Mouse (Mus musculus) layer of hippocampus, adult 2 months (tissue): Measurements from ENCODE around the gene Pafah1b1. TPM values are rescaled to one million over a fixed set of nuclear protein-coding genes. Genes with fewer than 3 reads are reported as not detected.

ENCODE experiments used
- DNase-seq, 2 experiments: peaks; one replicate each; pipeline ENCODE4 v3.0.0; 2022; ENCODE audit warnings: low spot score in 2 of 2
- H3K27ac ChIP-seq: fragments of 200-600 bp; 2 replicates; pipeline ENCODE4 v1.8.1; 2022
- H3K4me3 ChIP-seq: fragments of 200-600 bp; 2 replicates; pipeline ENCODE4 v1.8.1; 2022; ENCODE audit warnings: mild to moderate bottlenecking
- CTCF ChIP-seq: fragments of 200-600 bp; conservative IDR thresholded peaks from 2 replicates; pipeline ENCODE4 v1.8.1; 2022; ENCODE audit warnings: antibody characterized with exemption, mild to moderate bottlenecking, moderate library complexity
- long read RNA-seq, 2 experiments: library from polyadenylated mRNA; stranded (forward); transcript quantifications; one replicate each; pipeline ENCODE4 v2.0.0; 2021; ENCODE audit warnings: borderline mapping rate in 2 of 2
- total RNA-seq, 2 experiments: library from RNA; stranded (reverse); gene quantifications; 2 replicates each; pipeline ENCODE4 v1.2.3; 2021

Gene Pafah1b1
- 100 to 1,000 TPM; 360 to 384 TPM for total RNA-seq
- long read RNA-seq, experiment 1, full-length matches to known transcripts = 43 of 68 reads
- long read RNA-seq, experiment 1, partial matches to known transcripts = 3 of 68 reads
- long read RNA-seq, experiment 1, other reads (novel, unspliced or antisense) = 22 of 68 reads
- long read RNA-seq, experiment 2, full-length matches to known transcripts = 53 of 77 reads
- long read RNA-seq, experiment 2, partial matches to known transcripts = 5 of 77 reads
- long read RNA-seq, experiment 2, other reads (novel, unspliced or antisense) = 19 of 77 reads

- Histone ChIP-seq H3K4me3 (peak within 1 kb of the TSS; percentile 80), H3K27ac (peak within 1 kb of the TSS; percentile 100)
- peak; percentile 61 for TF ChIP-seq CTCF
- peak; percentile 95 to 96 for DNase-seq
Measured at GRCm38 (mm10) chr11:74724235-74724791, at the start of gene Pafah1b1. TSS of gene Pafah1b1 (minus strand) at chr11:74724670.

DNA sequence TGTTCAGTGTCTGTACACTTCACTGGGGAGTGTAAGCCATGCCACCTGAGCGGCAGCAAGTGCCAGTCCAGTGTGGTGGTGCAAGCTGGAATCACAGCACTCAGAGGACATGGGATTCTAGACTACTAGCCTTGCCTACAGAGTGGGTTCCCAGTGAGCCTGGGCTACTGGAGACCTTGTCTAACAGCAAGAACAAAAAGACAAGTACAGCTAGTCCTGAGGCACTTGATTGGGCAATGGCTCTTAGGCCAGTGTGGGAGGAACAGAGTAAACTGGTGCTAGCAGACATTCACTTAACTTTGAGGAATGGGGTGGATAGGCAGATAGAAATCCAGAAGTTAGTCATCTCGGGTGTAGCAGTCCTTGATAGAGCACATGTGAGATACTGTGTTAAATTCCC, 47.9 kb upstream of the Pafah1b1 start:
- Histone ChIP-seq H3K27ac (no peak overlapping the region), H3K4me3 (no peak overlapping the region)
- no peak for DNase-seq
- TF ChIP-seq CTCF = no peak

- no peak for TF ChIP-seq CTCF
- DNase-seq = no peak
- no peak overlapping the region for H3K27ac ChIP-seq
- peak overlapping the region; percentile 99 for H3K4me3 ChIP-seq
Measured at GRCm38 (mm10) chr11:74771650-74772049, 47.2 kb upstream of the Pafah1b1 start.

GRCm38 (mm10) chr11:74771234-74771633, 46.8 kb upstream of the Pafah1b1 start:
- TF ChIP-seq CTCF = no peak
- peak overlapping the region; percentile 99 for H3K4me3 ChIP-seq
- DNase-seq = no peak
- H3K27ac ChIP-seq = peak overlapping the region; percentile 89

DNA sequence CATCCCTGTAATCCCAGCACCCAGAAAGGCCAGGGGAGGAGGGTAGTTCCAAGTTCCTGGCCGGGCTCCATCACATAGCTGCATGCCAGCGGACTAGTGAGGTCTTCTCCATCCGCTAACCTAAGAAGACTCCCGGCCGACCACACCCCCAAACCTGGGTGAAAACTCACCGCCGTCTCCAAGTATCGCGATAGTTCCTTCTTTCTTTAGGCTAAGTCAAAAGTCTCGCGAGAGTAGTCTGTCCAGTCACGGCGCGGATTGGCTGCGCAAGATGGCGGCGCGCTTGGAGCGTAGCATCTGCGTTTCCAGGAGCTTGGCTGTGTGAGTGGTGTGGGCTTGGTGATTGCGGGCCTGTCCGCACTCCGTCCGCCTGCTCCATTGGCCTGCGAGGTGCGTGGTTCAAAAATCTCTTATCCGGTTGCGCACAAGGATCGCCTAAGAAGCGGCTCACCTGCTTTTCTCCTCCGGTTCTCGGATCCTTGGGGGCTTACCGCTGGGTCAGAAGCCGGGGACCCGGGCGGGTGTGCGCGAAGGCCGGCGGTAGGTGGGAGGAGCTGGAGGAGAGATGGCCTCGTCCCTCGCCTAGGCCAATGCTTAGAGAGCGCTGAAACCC, 46.2 kb upstream of the Pafah1b1 start, which contains the start of gene Mettl16:
TSS of gene Mettl16 (plus strand) at position 236 of the 613 bp plus-strand sequence.
- peak within 1 kb of the TSS; percentile 89 for H3K27ac ChIP-seq
- H3K4me3 ChIP-seq = peak within 1 kb of the TSS; percentile 99
- no peak for TF ChIP-seq CTCF
- peak; percentile 94 for DNase-seq

DNA sequence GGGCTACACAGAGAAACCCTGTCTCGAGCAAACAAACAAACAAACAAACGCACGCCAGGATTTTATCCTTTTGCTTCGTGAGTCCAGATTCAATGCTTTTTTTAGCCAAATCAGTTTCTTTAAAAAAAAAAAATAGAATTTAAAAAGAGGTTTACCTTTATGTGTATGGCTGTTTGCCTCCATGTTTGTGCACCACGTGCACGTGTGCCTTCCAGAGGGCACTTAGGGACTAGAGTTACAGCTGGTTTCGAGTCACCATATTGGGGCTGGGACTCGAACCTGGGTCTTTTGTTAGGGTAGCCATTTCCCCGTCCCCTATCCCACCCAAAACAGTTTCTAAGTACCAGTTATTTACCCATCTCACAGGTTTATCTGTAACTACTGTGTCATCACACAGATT, 45.6 kb upstream of the Pafah1b1 start:
- no peak for TF ChIP-seq CTCF
- DNase-seq = no peak
- H3K4me3 ChIP-seq = peak overlapping the region; percentile 99
- peak overlapping the region; percentile 89 for H3K27ac ChIP-seq

- peak; percentile 73 for TF ChIP-seq CTCF
- Histone ChIP-seq H3K27ac (no peak overlapping the region), H3K4me3 (no peak overlapping the region)
- no peak for DNase-seq
Measured at GRCm38 (mm10) chr11:74768045-74768444, 43.6 kb upstream of the Pafah1b1 start.

GRCm38 (mm10) chr11:74767469-74767868, 43.0 kb upstream of the Pafah1b1 start:
- no peak for TF ChIP-seq CTCF
- no peak for DNase-seq
- Histone ChIP-seq H3K27ac (no peak overlapping the region), H3K4me3 (no peak overlapping the region)

DNA sequence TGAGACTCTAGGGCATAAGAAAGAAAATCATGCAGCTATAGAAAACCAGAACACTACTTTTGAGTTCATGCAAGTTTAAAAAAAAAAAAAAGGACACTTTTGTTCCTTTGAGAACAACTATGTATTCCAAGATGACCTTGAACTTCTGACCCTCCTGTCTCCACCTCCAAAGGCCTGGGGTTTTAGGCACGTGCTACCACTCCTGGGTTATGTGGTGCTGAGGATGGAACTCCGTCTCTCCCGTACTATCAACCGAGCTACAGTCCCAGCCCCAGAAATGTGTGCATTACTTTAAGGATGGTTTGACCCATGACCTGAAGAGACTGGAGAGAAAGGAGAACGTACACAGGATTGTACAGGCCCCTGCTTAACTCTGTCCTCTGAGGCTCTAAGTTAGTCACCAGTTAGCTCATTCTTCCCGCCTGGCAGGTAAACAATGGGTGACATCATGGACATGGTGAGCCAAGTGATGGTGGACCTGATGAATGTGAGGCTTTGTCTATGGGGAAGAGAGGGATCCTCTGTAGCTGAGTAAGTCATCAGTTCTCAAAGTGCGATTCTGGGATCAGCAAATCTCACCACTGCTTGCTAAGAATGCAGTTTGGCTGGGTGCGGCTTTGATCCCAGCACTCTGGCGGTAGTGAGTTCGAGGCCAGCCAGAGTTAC, 39.6 kb upstream of the Pafah1b1 start:
- DNase-seq = peak in 1 of 2 experiments; percentile 23
- TF ChIP-seq CTCF = no peak
- no peak overlapping the region for H3K4me3 ChIP-seq
- peak overlapping the region; percentile 60; the same call in 1 of the 2 replicates for H3K27ac ChIP-seq

GRCm38 (mm10) chr11:74761011-74761705, 36.7 kb upstream of the Pafah1b1 start:
- H3K4me3 ChIP-seq = no peak overlapping the region
- TF ChIP-seq CTCF = no peak
- no peak overlapping the region for H3K27ac ChIP-seq
- no peak for DNase-seq

DNA sequence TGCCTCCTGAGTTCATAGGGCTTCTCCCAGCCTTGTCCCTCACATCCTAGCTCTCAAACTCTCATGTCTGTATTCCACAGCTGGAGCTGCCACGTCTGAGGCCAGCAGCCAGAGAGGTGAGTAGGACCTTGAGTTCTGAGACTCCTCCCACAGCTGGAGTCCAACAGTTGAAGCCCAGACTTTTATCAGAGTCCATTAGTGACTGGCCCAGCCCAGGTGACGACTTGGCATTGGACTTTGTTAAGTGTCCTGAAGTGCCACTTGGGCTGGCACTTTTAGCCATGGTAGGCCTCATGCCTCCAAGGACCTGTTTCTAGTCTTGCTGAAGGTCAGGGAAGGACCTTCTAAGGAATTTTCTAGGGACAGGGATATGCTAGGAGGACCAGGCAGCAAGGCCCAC, 32.2 kb upstream of the Pafah1b1 start:
- H3K27ac ChIP-seq = no peak overlapping the region
- no peak for DNase-seq
- no peak for TF ChIP-seq CTCF
- H3K4me3 ChIP-seq = no peak overlapping the region

- peak; percentile 10 to 11 for DNase-seq
- TF ChIP-seq CTCF = no peak
- Histone ChIP-seq H3K27ac (peak overlapping the region; percentile 83), H3K4me3 (no peak overlapping the region)
Measured at GRCm38 (mm10) chr11:74751352-74752066, 27.0 kb upstream of the Pafah1b1 start.
